Mouse (Mus musculus): ENCODE data around the gene Gbx2.

The Gbx2 gene

DNA sequence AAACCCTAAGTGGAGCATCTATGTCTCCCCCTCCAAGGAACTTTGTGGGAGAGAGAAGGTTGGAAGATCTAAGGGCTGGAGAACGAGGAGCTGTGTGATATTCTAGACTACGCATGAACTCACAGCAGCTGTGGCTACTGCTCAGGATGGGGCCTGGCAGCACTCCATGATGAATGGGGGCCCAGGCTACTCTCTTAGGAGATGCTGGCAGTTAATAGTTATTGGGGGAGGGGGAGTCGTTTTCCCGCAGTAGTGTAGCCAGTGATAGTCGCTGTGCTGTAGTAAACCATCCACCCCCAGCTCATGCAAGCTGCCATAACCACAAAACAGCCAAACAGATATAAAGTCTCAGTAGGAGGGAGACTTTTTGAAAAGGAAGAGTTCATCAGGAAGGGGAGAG, 18.6 kb downstream of the Gbx2 start:
- no peak for DNase-seq (ENCODE audit: low spot score in 2 of 2)

DNA sequence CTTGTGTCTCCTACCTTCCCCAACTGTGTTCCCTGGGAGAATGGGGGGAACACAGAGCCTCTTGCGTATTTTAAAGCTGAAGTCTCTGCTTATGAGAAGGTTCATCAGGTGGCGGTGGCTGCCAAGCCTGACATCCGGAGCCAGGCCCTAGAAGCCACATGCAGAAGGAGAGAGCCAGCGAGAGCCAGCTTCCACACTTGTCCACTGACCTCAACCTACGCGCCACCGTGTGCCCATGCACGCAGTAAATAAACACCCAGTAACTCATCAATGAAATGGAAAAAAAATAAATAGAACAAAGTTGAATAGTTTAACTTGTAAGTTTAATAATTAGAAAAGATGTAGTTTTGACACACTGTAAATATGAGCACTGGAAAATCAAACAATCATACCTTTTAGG, 21.2 kb downstream of the Gbx2 start:
- DNase-seq (ENCODE audit: low spot score in 2 of 2), result no peak

DNA sequence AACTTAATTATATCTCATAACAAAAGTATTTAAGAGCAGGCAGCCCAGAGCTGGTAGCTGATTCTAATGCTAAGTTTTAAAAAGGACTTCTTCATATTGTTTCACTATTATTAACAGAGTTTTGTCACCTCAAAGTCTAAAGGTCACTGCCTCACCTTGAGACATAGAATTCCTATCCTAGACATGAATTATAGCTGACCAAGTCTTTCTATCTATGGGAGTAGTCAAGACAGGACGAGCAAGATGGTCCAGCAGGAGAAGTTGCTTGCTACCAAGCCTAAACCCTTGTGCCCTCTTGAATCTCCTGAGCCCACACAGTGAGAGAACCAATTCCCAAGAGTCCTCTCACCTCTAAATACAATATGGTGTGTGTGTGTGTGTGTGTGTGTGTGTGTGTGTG, 28.3 kb downstream of the Gbx2 start:
- no peak for DNase-seq (ENCODE audit: low spot score in 2 of 2)

DNA sequence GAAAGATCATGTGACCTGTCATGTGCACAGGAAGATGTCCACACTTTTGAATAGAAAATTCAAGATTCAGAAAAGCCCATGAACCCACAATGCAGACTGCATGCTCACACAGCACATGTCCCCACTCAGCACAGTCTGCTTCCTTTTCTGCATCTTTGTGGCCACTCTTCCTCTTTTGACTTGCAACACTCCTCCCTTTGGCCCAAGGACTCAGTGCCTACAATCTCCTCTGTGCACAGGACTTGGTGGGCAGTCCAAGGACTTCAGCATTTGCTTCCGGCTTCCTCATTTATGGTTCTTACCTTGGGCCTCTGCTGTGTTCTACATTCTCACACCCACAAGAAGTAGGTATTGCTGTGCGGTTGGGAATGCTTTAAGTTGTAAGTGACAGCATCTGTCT, 28.7 kb downstream of the Gbx2 start:
- DNase-seq (ENCODE audit: low spot score in 2 of 2), result no peak

DNA sequence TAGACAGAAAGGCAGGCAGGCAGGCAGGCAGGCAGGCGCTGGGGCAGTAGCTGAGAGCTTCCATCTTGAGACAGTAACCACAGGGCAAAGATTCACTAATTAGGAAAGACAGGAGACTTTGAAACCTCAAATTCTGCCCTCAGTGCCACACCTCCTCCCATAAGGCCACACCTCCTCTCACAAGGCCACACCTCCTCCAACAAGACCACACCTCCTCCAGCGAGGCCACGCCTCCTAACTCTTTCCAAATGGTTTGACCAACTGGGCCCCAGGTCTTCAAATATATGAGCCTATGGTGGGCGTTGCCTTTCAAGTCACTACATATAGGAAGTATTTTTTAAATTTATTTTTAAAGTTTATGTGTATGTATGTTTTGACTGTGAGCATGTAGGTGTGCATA, 29.6 kb downstream of the Gbx2 start:
- no peak for DNase-seq (ENCODE audit: low spot score in 2 of 2)

DNA sequence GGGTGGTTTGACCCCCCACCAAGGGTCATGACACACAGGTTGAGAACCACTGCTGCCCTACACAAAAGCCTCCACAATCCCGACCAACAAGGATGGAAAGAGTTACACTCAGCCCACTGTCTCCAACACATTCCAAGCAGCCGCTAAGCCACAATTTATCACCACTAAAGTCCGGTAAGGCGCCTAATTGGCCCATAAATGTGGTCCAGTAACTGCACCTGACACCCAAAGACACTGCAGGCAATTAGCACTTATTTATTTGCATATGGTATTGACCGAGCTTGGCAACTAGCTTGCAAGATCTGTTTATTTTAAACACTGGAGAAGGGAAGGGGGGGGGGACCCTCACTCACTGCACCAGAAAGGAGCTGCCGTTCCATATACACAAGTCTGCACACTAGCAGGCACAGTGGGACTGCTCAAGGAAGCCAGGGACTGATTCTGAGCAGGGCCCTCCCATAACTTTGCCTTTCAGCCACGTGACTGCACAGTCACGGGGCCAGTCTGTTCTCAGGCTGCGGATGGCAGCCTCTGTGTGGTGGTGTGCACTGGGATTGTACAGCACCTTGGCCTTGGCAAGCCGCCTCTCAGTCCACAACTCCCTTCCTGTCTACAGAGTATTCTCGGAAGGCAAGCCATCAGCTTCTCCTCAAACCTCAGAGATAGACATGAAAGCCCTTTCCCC, 31.1 kb downstream of the Gbx2 start:
- DNase-seq (ENCODE audit: low spot score in 2 of 2), result no peak

DNA sequence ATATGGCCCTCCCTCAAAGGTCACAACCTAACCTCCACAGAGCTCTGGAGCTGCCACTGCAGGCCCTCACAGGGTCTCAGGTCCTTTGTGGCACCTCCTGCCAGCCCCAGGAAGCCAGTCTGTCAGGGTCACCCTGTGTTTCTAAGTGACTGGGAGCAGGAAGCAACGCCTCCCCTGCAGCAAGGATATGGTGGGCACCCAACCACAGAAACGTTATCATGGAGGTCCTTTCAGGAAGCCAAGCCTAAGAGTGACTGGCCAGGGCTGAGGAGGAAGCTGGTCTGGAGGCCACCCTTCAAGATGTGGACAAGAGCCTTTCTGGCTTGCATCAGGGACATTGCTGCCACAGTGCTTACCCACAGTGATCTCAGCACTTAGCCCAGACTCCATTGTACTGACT, 31.9 kb downstream of the Gbx2 start:
- no peak for DNase-seq (ENCODE audit: low spot score in 2 of 2)

DNA sequence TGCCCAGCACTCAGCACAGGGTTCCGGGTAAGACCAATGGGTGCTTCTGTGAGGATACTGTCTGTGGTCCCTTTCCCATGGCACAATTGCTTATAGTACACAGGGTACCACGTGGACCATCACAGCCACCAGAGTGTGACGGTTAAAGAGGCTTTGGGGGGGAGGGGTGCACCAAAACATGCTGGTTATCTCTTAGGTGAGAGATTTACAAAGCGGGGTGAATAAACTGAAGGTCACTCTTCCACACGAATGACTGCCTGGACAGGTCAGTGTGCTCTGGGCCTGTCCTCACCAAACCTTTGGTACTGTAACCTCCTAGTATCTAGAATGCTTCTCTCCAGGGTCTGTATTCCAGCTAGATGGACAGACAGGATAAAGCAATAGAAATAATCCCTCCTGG, 35.2 kb downstream of the Gbx2 start:
- no peak for DNase-seq (ENCODE audit: low spot score in 2 of 2)

DNA sequence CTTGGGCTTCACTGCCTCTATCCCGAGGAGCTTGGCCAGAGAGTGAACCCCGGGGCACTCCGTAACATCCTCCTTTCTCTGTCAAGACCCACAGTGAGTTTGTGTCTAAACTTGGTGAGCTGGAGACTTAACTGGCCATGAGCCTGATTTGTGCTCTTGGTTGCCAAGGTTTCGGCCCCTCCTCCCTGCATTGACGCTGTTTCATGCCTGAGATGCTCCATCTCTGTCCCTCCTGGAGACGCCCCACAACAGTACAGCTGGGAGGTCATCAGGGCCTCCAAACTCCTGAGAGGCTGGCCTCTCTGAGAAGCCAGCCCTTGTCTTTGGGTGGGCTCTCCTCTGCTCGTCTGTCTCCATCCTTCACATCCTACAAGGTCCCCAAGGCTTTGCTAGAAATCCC, 38.7 kb downstream of the Gbx2 start:
- DNase-seq (ENCODE audit: low spot score in 2 of 2), result no peak

DNA sequence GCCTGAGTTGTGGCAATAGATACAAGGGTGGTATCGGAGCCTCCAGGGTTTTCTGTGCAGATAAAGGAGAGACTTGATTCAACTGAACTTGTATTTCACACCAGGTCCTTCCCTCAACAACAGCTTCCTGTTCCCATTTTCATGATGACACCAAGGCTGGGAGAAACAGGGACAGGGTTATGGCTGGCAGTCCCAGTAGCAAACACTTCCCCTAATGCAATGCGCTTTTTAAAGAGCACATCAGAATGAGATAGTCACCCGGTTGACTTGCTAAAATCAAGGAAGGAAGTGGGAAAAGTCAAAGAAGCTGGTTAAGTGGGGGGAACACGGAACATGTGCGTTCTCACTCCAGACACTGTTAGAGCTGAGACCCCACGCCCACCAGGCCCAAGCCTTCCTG, 39.6 kb downstream of the Gbx2 start:
- DNase-seq (ENCODE audit: low spot score in 2 of 2), result no peak

DNA sequence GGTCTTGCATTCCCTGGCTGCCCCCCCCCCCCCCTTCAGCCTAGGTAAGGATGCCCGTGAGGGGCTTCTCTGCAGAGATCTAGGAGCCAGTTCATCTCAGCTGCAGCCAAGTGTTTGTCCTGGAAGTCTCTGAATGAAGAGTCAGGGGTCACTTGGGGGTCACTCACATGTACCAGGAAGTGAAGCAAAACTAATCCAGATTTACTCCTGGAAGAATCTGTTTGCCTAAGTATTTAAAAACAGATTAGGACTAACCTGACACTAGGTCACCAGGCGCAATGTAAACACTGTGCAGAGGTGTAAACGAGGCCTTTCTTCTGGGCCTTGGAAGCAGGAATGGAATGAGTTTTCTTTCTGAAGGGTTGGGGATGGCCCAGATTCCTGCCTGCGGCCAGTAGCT, 45.3 kb downstream of the Gbx2 start:
- DNase-seq (ENCODE audit: low spot score in 2 of 2), result no peak

DNA sequence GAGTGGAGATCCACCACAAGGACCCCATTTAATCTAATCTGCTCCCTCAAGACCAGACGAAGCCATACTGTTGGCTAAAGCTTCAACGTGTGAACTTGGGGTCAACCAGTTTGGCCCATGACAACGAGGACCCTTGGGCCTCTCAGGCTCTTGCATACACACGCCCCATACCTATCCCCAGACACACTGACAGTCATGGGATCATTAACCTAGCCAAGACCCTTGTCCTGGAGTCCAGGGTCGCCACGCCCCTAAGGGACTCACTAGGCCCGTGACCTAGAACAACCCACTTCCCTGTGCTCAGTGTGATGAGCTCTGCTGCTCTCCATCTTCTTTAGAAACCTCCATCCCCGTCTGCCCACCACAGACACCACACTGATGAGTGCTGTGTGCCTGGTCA, 46.6 kb downstream of the Gbx2 start:
- no peak for DNase-seq (ENCODE audit: low spot score in 2 of 2)

DNA sequence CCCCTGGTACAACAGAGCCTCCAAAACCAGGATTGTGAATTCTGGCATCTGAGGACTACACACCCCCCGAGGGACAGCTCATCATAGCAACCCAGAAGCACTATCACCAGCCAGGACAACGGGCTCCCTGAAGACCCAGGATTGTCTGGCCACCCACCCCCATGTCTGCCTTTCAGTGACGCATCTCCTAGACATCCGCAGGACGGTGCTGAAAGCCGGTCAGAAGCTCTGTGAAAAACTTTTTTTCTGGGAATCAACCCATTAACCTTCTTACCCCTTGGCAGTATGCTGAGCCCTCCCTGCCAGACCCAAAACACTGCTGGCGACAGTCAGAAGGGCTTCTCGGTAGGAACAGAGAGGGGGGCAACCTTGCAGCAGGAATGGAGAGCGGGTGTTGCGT, 50.1 kb downstream of the Gbx2 start:
- no peak for DNase-seq (ENCODE audit: low spot score in 2 of 2)

DNA sequence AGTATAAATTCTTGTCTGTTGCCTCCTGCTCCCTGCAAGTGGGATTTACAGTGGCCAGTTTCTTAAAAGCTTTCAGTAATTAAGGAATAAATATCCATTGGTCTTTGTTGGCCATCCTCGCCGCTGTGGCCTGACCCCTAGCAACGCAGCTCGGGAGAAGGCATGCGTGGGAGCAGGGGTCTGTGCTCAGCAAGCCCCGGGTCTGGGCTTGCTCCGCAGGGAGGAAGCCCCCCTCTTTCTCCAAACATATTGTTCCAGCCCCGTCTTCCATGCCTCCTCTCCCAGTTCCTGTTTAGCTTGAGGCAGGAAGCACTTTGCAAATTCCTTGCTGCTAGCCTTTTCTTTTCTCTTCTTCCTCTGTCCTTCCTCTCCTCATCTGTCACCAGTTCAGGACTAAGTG, 50.8 kb downstream of the Gbx2 start:
- DNase-seq (ENCODE audit: low spot score in 2 of 2), result no peak

DNA sequence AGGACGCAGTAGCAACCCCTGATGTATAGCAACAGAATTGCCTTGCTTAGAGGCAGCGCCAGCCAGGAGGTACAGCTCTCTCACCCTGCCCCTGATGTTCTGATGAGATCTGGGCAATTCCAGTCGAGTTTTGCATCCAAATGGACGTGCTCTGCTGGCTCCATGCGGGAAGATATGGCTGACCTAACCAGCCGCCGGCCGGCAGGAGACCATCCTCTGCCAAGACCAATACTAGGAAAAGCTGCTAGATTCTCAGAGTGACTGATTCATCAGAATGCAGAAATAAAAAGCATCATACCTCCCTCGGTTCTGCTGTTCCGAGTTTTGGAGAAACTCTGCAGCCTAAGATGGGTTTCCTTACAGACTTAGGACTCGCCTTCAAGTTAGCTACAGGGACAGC, 52.5 kb downstream of the Gbx2 start:
- DNase-seq (ENCODE audit: low spot score in 2 of 2), result no peak

Measured in cerebellum, postnatal 4 days (tissue).